Mouse (Mus musculus) heart, embryonic 14.5 days (tissue): ENCODE data around the gene Afg3l1. TPM values are rescaled to one million over a fixed set of nuclear protein-coding genes. Genes with fewer than 3 reads are reported as not detected.
"Not testable (repeated sequence)": the region's sequence is repeated elsewhere in the genome, so short reads cannot be mapped to it uniquely, and the experiment has no call there.

Source experiments
- ATAC-seq: fragments of 200-750 bp; cut with Nextera tagmentation; 2 replicates; pipeline ENCODE4 v1.8.0; 2017; ENCODE audit warnings: low read depth, moderate TSS enrichment; ENCODE audit not compliant: insufficient number of reproducible peaks, insufficient read depth, low FRiP score
- H3K27ac ChIP-seq, 2 experiments: fragments of 200-500 bp in 1 of 2; fragments of 300-500 bp in 1 of 2; sonication (generic) in 1 of 2; replicated peaks in 1 of 2; 2 replicates each; pipeline ENCODE4 v1.5.1; 2012 to 2014; ENCODE audit warnings: low read depth in 2 of 2, low read length in 2 of 2, control low read depth in 1 of 2, mild to moderate bottlenecking in 1 of 2, mixed read lengths in 1 of 2; ENCODE audit not compliant: control insufficient read depth in 1 of 2, insufficient read depth in 1 of 2
- H3K27me3 ChIP-seq: fragments of 300-500 bp; sonication (generic); 2 replicates; pipeline ENCODE4 v1.6.1; 2014; ENCODE audit warnings: mild to moderate bottlenecking, low read length, control low read depth; ENCODE audit not compliant: control insufficient read depth, insufficient read depth
- H3K36me3 ChIP-seq: fragments of 300-500 bp; sonication (generic); 2 replicates; pipeline ENCODE4 v1.6.1; 2014; ENCODE audit warnings: mild to moderate bottlenecking, control low read depth, low read length, mixed read lengths; ENCODE audit not compliant: control insufficient read depth, insufficient read depth
- H3K4me1 ChIP-seq, 2 experiments: fragments of 200-500 bp in 1 of 2; fragments of 300-500 bp in 1 of 2; sonication (generic) in 1 of 2; 2 replicates each; pipeline ENCODE4 v1.6.1; 2012 to 2014; ENCODE audit warnings: low read length in 2 of 2, control low read depth in 1 of 2, mixed read lengths in 1 of 2; ENCODE audit not compliant: control insufficient read depth in 2 of 2, insufficient read depth in 2 of 2
- H3K4me2 ChIP-seq: fragments of 300-500 bp; sonication (generic); 2 replicates; pipeline ENCODE4 v1.6.1; 2014; ENCODE audit warnings: mild to moderate bottlenecking, low read length
- H3K4me3 ChIP-seq, 2 experiments: fragments of 200-500 bp in 1 of 2; fragments of 300-500 bp in 1 of 2; sonication (generic) in 1 of 2; 2 replicates each; pipeline ENCODE4 v1.5.1; 2012 to 2014; ENCODE audit warnings: low read length in 2 of 2, mild to moderate bottlenecking in 2 of 2, control low read depth in 1 of 2, low read depth in 1 of 2, moderate library complexity in 1 of 2; ENCODE audit not compliant: control insufficient read depth in 1 of 2, insufficient read depth in 1 of 2
- H3K9ac ChIP-seq: fragments of 300-500 bp; sonication (generic); 2 replicates; pipeline ENCODE4 v1.6.1; 2014; ENCODE audit warnings: mild to moderate bottlenecking, low read length
- H3K9me3 ChIP-seq: fragments of 300-500 bp; sonication (generic); 2 replicates; pipeline ENCODE4 v1.6.1; 2016; ENCODE audit warnings: low read length, control low read depth; ENCODE audit not compliant: control insufficient read depth
- WGBS: fragments of 180-500 bp; shearing (Covaris S2); extraction: QIAGEN DNeasy Blood & Tissue Kit; methylation state at CpG from one replicate; pipeline ENCODE4 v1.1.7; 2014; 5-methylcytosine and 5-hydroxymethylcytosine counted together
- polyA plus RNA-seq: library from polyadenylated mRNA; unstranded; fragments of >200 nt; fragmentation: Nextera tagmentation; extraction: Ambion mirVana; gene quantifications from 2 replicates; pipeline ENCODE4 v1.2.1, GENCODE M21; 2014

Gene Afg3l1
- polyA plus RNA-seq, 1 experiment from 2014 or later, result 29.9 TPM

- 0 out of 2 replicates have a peak, but pooled peaks have one; percentile 23 for ATAC-seq
- H3K4me3 ChIP-seq, result no peak overlapping the region
- H3K4me2 ChIP-seq, result no peak overlapping the region
- peaks cover 18 to 21% of the 10 kb centered on the region in 2 experiments for H3K4me1 ChIP-seq
- WGBS, result 37% methylated on average over 6 of the region's 6 CpGs
- no peaks in the 10 kb centered on the region for H3K27me3 ChIP-seq
- H3K9me3 ChIP-seq, result no peaks in the 10 kb centered on the region
- no peak overlapping the region for H3K9ac ChIP-seq
- H3K36me3 ChIP-seq, result peaks cover 21% of the 10 kb centered on the region
- H3K27ac ChIP-seq, result peak overlapping the region; percentile 49 to 76
Observed at GRCm38 (mm10) chr8:123446799-123447198, 30.9 kb upstream of the Afg3l1 start.

- ATAC-seq, result no peak
- Histone ChIP-seq H3K9ac (no peak overlapping the region), H3K4me2 (no peak overlapping the region), H3K4me1 (peaks cover 12 to 17% of the 10 kb centered on the region in 2 experiments), H3K27ac (no peak overlapping the region), H3K4me3 (no peak overlapping the region), H3K27me3 (no peaks in the 10 kb centered on the region), H3K9me3 (no peaks in the 10 kb centered on the region), H3K36me3 (peaks cover 57% of the 10 kb centered on the region)
- 86% methylated on average over 5 of the region's 5 CpGs for WGBS
Observed at GRCm38 (mm10) chr8:123450783-123451182, 26.9 kb upstream of the Afg3l1 start.

- 94% methylated on average over 12 of the region's 12 CpGs for WGBS
- H3K27ac ChIP-seq, H3K4me3 ChIP-seq, H3K27me3 ChIP-seq, H3K4me2 ChIP-seq, ATAC-seq, H3K4me1 ChIP-seq, H3K9ac ChIP-seq, H3K9me3 ChIP-seq: not testable (repeated sequence)
- H3K36me3 ChIP-seq, result peaks cover 67% of the 10 kb centered on the region
Observed at GRCm38 (mm10) chr8:123451747-123452146, 26.0 kb upstream of the Afg3l1 start.

GRCm38 (mm10) chr8:123452149-123452548, 25.6 kb upstream of the Afg3l1 start:
- 64% methylated on average over 4 of the region's 4 CpGs for WGBS

GRCm38 (mm10) chr8:123453291-123453690, 24.4 kb upstream of the Afg3l1 start:
- Histone ChIP-seq H3K4me2 (no peak overlapping the region), H3K27ac (no peak overlapping the region), H3K9ac (no peak overlapping the region), H3K4me1 (no peaks in the 10 kb centered on the region), H3K27me3 (no peaks in the 10 kb centered on the region), H3K4me3 (no peak overlapping the region), H3K36me3 (peaks cover 78% of the 10 kb centered on the region), H3K9me3 (no peaks in the 10 kb centered on the region)
- 72% methylated on average over 7 of the region's 7 CpGs for WGBS
- ATAC-seq, result no peak

More at GRCm38 (mm10) chr8:123452149-123452548, 25.6 kb upstream of the Afg3l1 start:
- Histone ChIP-seq H3K27ac (no peak overlapping the region), H3K9me3 (no peaks in the 10 kb centered on the region), H3K4me3 (no peak overlapping the region), H3K27me3 (no peaks in the 10 kb centered on the region), H3K9ac (no peak overlapping the region), H3K4me1 (peaks cover 4 to 5% of the 10 kb centered on the region in 2 experiments; a peak in 3 of 4 replicates), H3K36me3 (peaks cover 68% of the 10 kb centered on the region), H3K4me2 (no peak overlapping the region)
- no peak for ATAC-seq

- H3K27me3 ChIP-seq, result no peaks in the 10 kb centered on the region
- no peaks in the 10 kb centered on the region for H3K9me3 ChIP-seq
- H3K36me3 ChIP-seq, result peaks cover 84% of the 10 kb centered on the region
- no peak overlapping the region for H3K9ac ChIP-seq
- no peaks in the 10 kb centered on the region for H3K4me1 ChIP-seq
- no peak overlapping the region for H3K4me3 ChIP-seq
- no peak overlapping the region for H3K27ac ChIP-seq
- ATAC-seq, result no peak
- 82% methylated on average over 5 of the region's 5 CpGs for WGBS
- H3K4me2 ChIP-seq, result no peak overlapping the region
Observed at GRCm38 (mm10) chr8:123453951-123454350, 23.8 kb upstream of the Afg3l1 start.

GRCm38 (mm10) chr8:123454559-123454958, 23.1 kb upstream of the Afg3l1 start:
- no peak for ATAC-seq
- H3K36me3 ChIP-seq, result peaks cover 86% of the 10 kb centered on the region
- H3K9me3 ChIP-seq, result no peaks in the 10 kb centered on the region
- H3K4me1 ChIP-seq, result no peaks in the 10 kb centered on the region
- no peak overlapping the region for H3K4me3 ChIP-seq
- H3K27me3 ChIP-seq, result no peaks in the 10 kb centered on the region
- no peak overlapping the region for H3K27ac ChIP-seq
- 89% methylated on average over 6 of the region's 6 CpGs for WGBS
- H3K4me2 ChIP-seq, result no peak overlapping the region
- no peak overlapping the region for H3K9ac ChIP-seq

- H3K9me3 ChIP-seq, result no peaks in the 10 kb centered on the region
- no peak overlapping the region for H3K9ac ChIP-seq
- ATAC-seq, result no peak
- H3K4me2 ChIP-seq, result no peak overlapping the region
- H3K4me1 ChIP-seq, result no peaks in the 10 kb centered on the region
- H3K27me3 ChIP-seq, result no peaks in the 10 kb centered on the region
- H3K36me3 ChIP-seq, result peaks cover 48% of the 10 kb centered on the region
- H3K4me3 ChIP-seq, result no peak overlapping the region
- H3K27ac ChIP-seq, result no peak overlapping the region
- WGBS, result 85% methylated on average over 4 of the region's 4 CpGs
Observed at GRCm38 (mm10) chr8:123463651-123464050, 14.1 kb upstream of the Afg3l1 start.
